Mouse (Mus musculus) CH12.LX (cell line): ENCODE data around the gene Cobll1. TPM values are rescaled to one million over a fixed set of nuclear protein-coding genes. Genes with fewer than 3 reads are reported as not detected.

Experiments
- DNase-seq: peaks from one replicate; pipeline ENCODE4 v3.0.0-alpha.2; 2013; ENCODE audit errors: extremely low read depth
- H3K27ac ChIP-seq: 2 replicates; pipeline ENCODE4 v1.5.1; 2012; ENCODE audit warnings: low read depth, mild to moderate bottlenecking, control low read depth, moderate library complexity; ENCODE audit not compliant: insufficient read depth
- H3K27me3 ChIP-seq: replicated peaks from 2 replicates; pipeline ENCODE3; 2012; ENCODE audit warnings: inconsistent platforms
- H3K36me3 ChIP-seq, 2 experiments: replicated peaks in 1 of 2; 2 replicates each; pipeline versions ENCODE3 to v1.6.1; 2012; ENCODE audit warnings: inconsistent platforms in 1 of 2, low read length in 1 of 2, mild to moderate bottlenecking in 1 of 2, mixed read lengths in 1 of 2, moderate library complexity in 1 of 2; ENCODE audit not compliant: control insufficient read depth in 1 of 2, insufficient read depth in 1 of 2
- H3K4me1 ChIP-seq, 2 experiments: 2 replicates each; pipeline ENCODE4 v1.6.1; 2012; ENCODE audit warnings: inconsistent platforms in 1 of 2, moderate library complexity in 1 of 2; ENCODE audit not compliant: insufficient read depth in 2 of 2, control insufficient read depth in 1 of 2
- H3K4me2 ChIP-seq: 2 replicates; pipeline ENCODE4 v1.6.1; 2012; ENCODE audit warnings: low read depth, mild to moderate bottlenecking, control low read depth; ENCODE audit not compliant: poor library complexity, insufficient read depth, severe bottlenecking
- H3K4me3 ChIP-seq, 3 experiments: fragments of 150-350 bp in 1 of 3; sonication (generic) in 1 of 3; replicated peaks in 1 of 3; 2 replicates each; pipeline versions ENCODE3 to v1.5.1; 2011 to 2012; ENCODE audit warnings: low read depth in 2 of 3, low read length in 2 of 3, mild to moderate bottlenecking in 2 of 3, moderate library complexity in 2 of 3, control low read depth in 1 of 3, improper control_type of control experiment in 1 of 3, inconsistent platforms in 1 of 3, mixed read lengths in 1 of 3; ENCODE audit not compliant: poor library complexity in 1 of 3
- H3K79me2 ChIP-seq: replicated peaks from 2 replicates; pipeline ENCODE4 v1.6.1; 2012; ENCODE audit warnings: mild to moderate bottlenecking, moderate library complexity; ENCODE audit not compliant: control insufficient read depth, poor library complexity, insufficient read depth, severe bottlenecking; ENCODE audit errors: extremely low read depth
- H3K9ac ChIP-seq: 2 replicates; pipeline ENCODE4 v1.6.1; 2012; ENCODE audit warnings: low read depth, mild to moderate bottlenecking, control low read depth, moderate library complexity; ENCODE audit not compliant: insufficient read depth
- H3K9me3 ChIP-seq: replicated peaks from 2 replicates; pipeline ENCODE3; 2012; ENCODE audit warnings: low read length, inconsistent platforms, mixed read lengths
- BHLHE40 ChIP-seq: IDR thresholded peaks from 2 replicates; pipeline ENCODE4 v1.6.1; 2011; ENCODE audit warnings: mild to moderate bottlenecking, low read depth, low read length, improper control_type of control experiment
- CHD1 ChIP-seq: IDR thresholded peaks from 2 replicates; pipeline ENCODE4 v1.6.1; 2012; ENCODE audit warnings: low read depth, low read length, improper control_type of control experiment, inconsistent platforms
- CHD2 ChIP-seq: IDR thresholded peaks from 2 replicates; pipeline ENCODE4 v1.6.1; 2011; ENCODE audit warnings: low read length, improper control_type of control experiment
- ELF1 ChIP-seq: IDR thresholded peaks from 2 replicates; pipeline ENCODE4 v1.6.1; 2014; ENCODE audit warnings: low read depth, mild to moderate bottlenecking, inconsistent platforms, low read length, improper control_type of control experiment
- EP300 ChIP-seq: IDR thresholded peaks from 2 replicates; pipeline ENCODE4 v1.6.1; 2011; ENCODE audit warnings: low read length, improper control_type of control experiment
- ETS1 ChIP-seq: conservative IDR thresholded peaks from 2 replicates; pipeline ENCODE4 v1.6.1; 2012; ENCODE audit warnings: low read depth, mild to moderate bottlenecking, inconsistent platforms, low read length, improper control_type of control experiment, moderate library complexity
- GABPA ChIP-seq: IDR thresholded peaks from 2 replicates; pipeline ENCODE4 v1.6.1; 2012; ENCODE audit warnings: low read depth, low read length, improper control_type of control experiment, inconsistent platforms; ENCODE audit not compliant: insufficient replicate concordance
- HCFC1 ChIP-seq: IDR thresholded peaks from 2 replicates; pipeline ENCODE4 v1.6.1; 2012; ENCODE audit warnings: low read depth, mild to moderate bottlenecking, inconsistent platforms, low read length, improper control_type of control experiment
- IRF4 ChIP-seq: IDR thresholded peaks from 2 replicates; pipeline ENCODE4 v1.6.1; 2014; ENCODE audit warnings: low read depth, mild to moderate bottlenecking, inconsistent platforms, low read length, improper control_type of control experiment
- JUN ChIP-seq: IDR thresholded peaks from 2 replicates; pipeline ENCODE4 v1.6.1; 2011; ENCODE audit warnings: low read depth, mild to moderate bottlenecking, low read length, improper control_type of control experiment, moderate library complexity; ENCODE audit not compliant: insufficient read depth
- JUND ChIP-seq: conservative IDR thresholded peaks from 2 replicates; pipeline ENCODE4 v1.6.1; 2011; ENCODE audit warnings: low read depth, low read length, improper control_type of control experiment
- KAT2A ChIP-seq: IDR thresholded peaks from 2 replicates; pipeline ENCODE4 v1.6.1; 2012; ENCODE audit warnings: low read length, improper control_type of control experiment, inconsistent platforms; ENCODE audit not compliant: insufficient replicate concordance
- MAFK ChIP-seq: IDR thresholded peaks from 2 replicates; pipeline ENCODE4 v1.6.1; 2011; ENCODE audit warnings: low read length, improper control_type of control experiment; ENCODE audit not compliant: insufficient replicate concordance
- MAZ ChIP-seq: IDR thresholded peaks from 2 replicates; pipeline ENCODE4 v1.6.1; 2012; ENCODE audit warnings: low read depth, mild to moderate bottlenecking, inconsistent platforms, low read length, improper control_type of control experiment, moderate library complexity
- MEF2A ChIP-seq: IDR thresholded peaks from 2 replicates; pipeline ENCODE4 v1.6.1; 2014; ENCODE audit warnings: low read depth, mild to moderate bottlenecking, inconsistent platforms, low read length, improper control_type of control experiment, borderline replicate concordance
- NRF1 ChIP-seq: IDR thresholded peaks from 2 replicates; pipeline ENCODE4 v1.6.1; 2014; ENCODE audit warnings: low read depth, mild to moderate bottlenecking, inconsistent platforms, low read length, improper control_type of control experiment, moderate library complexity
- PAX5 ChIP-seq: IDR thresholded peaks from 2 replicates; pipeline ENCODE4 v1.6.1; 2012; ENCODE audit warnings: low read length, inconsistent platforms, mixed read lengths
- POLR2AphosphoS2 ChIP-seq: IDR thresholded peaks from 2 replicates; pipeline ENCODE4 v1.6.1; 2011; ENCODE audit warnings: low read depth, low read length, improper control_type of control experiment
- RAD21 ChIP-seq: IDR thresholded peaks from 2 replicates; pipeline ENCODE4 v1.6.1; 2011; ENCODE audit warnings: low read depth, mild to moderate bottlenecking, low read length, improper control_type of control experiment, moderate library complexity
- SIN3A ChIP-seq: IDR thresholded peaks from 2 replicates; pipeline ENCODE4 v1.6.1; 2012; ENCODE audit warnings: low read length, improper control_type of control experiment, inconsistent platforms
- SMC3 ChIP-seq: IDR thresholded peaks from 2 replicates; pipeline ENCODE4 v1.6.1; 2011; ENCODE audit warnings: low read depth, low read length, improper control_type of control experiment
- TBP ChIP-seq: conservative IDR thresholded peaks from 2 replicates; pipeline ENCODE4 v1.6.1; 2011; ENCODE audit warnings: low read depth, low read length, improper control_type of control experiment
- ZC3H11A ChIP-seq: IDR thresholded peaks from 2 replicates; pipeline ENCODE4 v1.6.1; 2012; ENCODE audit warnings: low read depth, mild to moderate bottlenecking, inconsistent platforms, low read length, improper control_type of control experiment
- ZMIZ1 ChIP-seq: IDR thresholded peaks from 2 replicates; pipeline ENCODE4 v1.6.1; 2012; ENCODE audit warnings: low read depth, mild to moderate bottlenecking, inconsistent platforms, low read length, improper control_type of control experiment
- dilution Hi-C: fragments of 300-500 bp; cut with MboI; formaldehyde crosslinking; loops from 2 replicates; pipeline ENCODE4 v1.14.3; 2020; ENCODE audit warnings: low sequenced_read_pairs; ENCODE audit not compliant: extremely low pct_unique_long_range_greater_than_20kb, extremely low pct_ligation_motif_present
- in situ Hi-C: fragments of 300-500 bp; cut with MboI; formaldehyde crosslinking; loops from 3 replicates; pipeline ENCODE4 v1.14.3; 2019; ENCODE audit warnings: low sequenced_read_pairs, low pct_ligation_motif_present, low pct_unique_long_range_greater_than_20kb, mixed read lengths
- polyA plus RNA-seq: library from polyadenylated mRNA; unstranded; fragments of >175 nt; gene quantifications from 2 replicates; pipeline ENCODE4 v1.2.1, GENCODE M21; 2012; ENCODE audit warnings: low read depth; ENCODE audit not compliant: insufficient read length
- total RNA-seq, 2 experiments: library from RNA; depleted of rRNA; stranded (reverse); fragments of 300-350 nt in 1 of 2; fragments of >200 nt in 1 of 2; gene quantifications; 2 replicates each; pipeline ENCODE4 v1.2.3; 2012 to 2014

Gene Cobll1
- total and polyA plus RNA-seq, 3 experiments, result 0.67 to 1.9 (median 1.5) TPM

DNA sequence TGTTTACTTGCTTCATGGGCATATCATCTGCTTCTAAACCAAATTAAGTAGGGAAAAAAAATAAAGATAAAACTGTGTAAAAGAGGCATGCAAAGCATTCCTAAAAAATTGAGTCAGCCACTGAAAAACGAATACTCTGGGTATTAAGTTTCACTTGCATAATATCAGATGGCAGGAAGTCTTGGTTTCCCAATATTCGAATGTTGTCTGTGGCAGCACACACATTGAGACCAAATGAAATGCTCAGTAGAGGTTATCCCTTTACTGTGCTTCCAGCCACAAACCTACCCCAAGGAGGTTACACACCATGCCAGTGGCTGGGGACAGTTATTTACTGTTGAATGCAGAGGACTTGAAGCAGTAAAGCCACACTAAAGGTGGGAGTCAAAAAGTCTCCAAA lies 119.1 kb downstream of the Cobll1 start:
- dilution Hi-C loops, result no loop called here
- in situ Hi-C loops, result no loop called here
- no peaks in the 10 kb centered on the region for H3K36me3 ChIP-seq

GRCm38 (mm10) chr2:65119667-65120066 lies 119.5 kb downstream of the Cobll1 start:
- no peaks in the 10 kb centered on the region for H3K9me3 ChIP-seq
- TF ChIP-seq NRF1 (no peak), SIN3A (no peak), KAT2A (no peak), EP300 (no peak), JUND (no peak), ZMIZ1 (no peak), SMC3 (no peak), HCFC1 (no peak), IRF4 (no peak), CHD1 (no peak), MEF2A (no peak), ETS1 (no peak), PAX5 (no peak), CHD2 (no peak)
- DNase-seq, result no peak
- no peak overlapping the region for H3K27ac ChIP-seq
- H3K4me2 ChIP-seq, result no peak overlapping the region
- no peaks in the 10 kb centered on the region for H3K27me3 ChIP-seq
- no peaks in the 10 kb centered on the region for H3K36me3 ChIP-seq
- in situ Hi-C loops (no loop called here), dilution Hi-C loops (no loop called here)
- H3K4me3 ChIP-seq, result no peak overlapping the region
- H3K79me2 ChIP-seq, result no peaks in the 10 kb centered on the region
- H3K4me1 ChIP-seq, result no peaks in the 10 kb centered on the region
- H3K9ac ChIP-seq, result no peak overlapping the region

More for the DNA sequence above, 119.1 kb downstream of the Cobll1 start:
- H3K9me3 ChIP-seq, result no peaks in the 10 kb centered on the region
- TF ChIP-seq ELF1 (no peak), POLR2AphosphoS2 (no peak), JUN (no peak), CHD2 (no peak), BHLHE40 (no peak), EP300 (no peak), ZMIZ1 (no peak), MEF2A (no peak), RAD21 (no peak), GABPA (no peak), ZC3H11A (no peak), TBP (no peak), MAFK (no peak), MAZ (no peak), IRF4 (no peak)
- H3K79me2 ChIP-seq, result no peaks in the 10 kb centered on the region
- no peak overlapping the region for H3K9ac ChIP-seq
- H3K27me3 ChIP-seq, result no peaks in the 10 kb centered on the region
- no peaks in the 10 kb centered on the region for H3K4me1 ChIP-seq
- DNase-seq, result no peak
- no peak overlapping the region for H3K4me3 ChIP-seq
- H3K4me2 ChIP-seq, result no peak overlapping the region
- no peak overlapping the region for H3K27ac ChIP-seq
